Mouse (Mus musculus) embryo, embryonic 10 days (tissue): ENCODE data around the gene Cables2.
A peak's percentile ranks its signal among the peaks of the same experiment; 100 is the strongest.

ENCODE experiments used
- DNase-seq: peaks from one replicate; pipeline ENCODE4 v3.0.0-alpha.2; 2015; ENCODE audit warnings: low spot score

Gene Cables2

GRCm38 (mm10) chr2:180255701-180256100 is 17.6 kb downstream of the Cables2 start:
- DNase-seq = no peak

- DNase-seq = no peak
These were observed 18.7 kb downstream of the Cables2 start for GRCm38 (mm10) chr2:180254436-180255209.

GRCm38 (mm10) chr2:180251838-180252237 is 21.5 kb downstream of the Cables2 start:
- DNase-seq = no peak

- peak; percentile 93 for DNase-seq
These were observed 22.2 kb downstream of the Cables2 start for GRCm38 (mm10) chr2:180250930-180251611.

GRCm38 (mm10) chr2:180248947-180249660 is 24.2 kb downstream of the Cables2 start:
- peak; percentile 21 for DNase-seq

GRCm38 (mm10) chr2:180247916-180248315 is 25.4 kb downstream of the Cables2 start:
- no peak for DNase-seq

GRCm38 (mm10) chr2:180243108-180243507 is 30.2 kb downstream of the Cables2 start:
- DNase-seq = no peak

- no peak for DNase-seq
These were observed 34.7 kb downstream of the Cables2 start for GRCm38 (mm10) chr2:180238591-180238990.

GRCm38 (mm10) chr2:180237601-180238345 is 35.5 kb downstream of the Cables2 start:
- DNase-seq = no peak

- DNase-seq = no peak
These were observed 36.4 kb downstream of the Cables2 start for GRCm38 (mm10) chr2:180236930-180237329.

- DNase-seq = no peak
These were observed 36.8 kb downstream of the Cables2 start for GRCm38 (mm10) chr2:180236500-180236899.

- no peak for DNase-seq
These were observed 37.5 kb downstream of the Cables2 start for GRCm38 (mm10) chr2:180235788-180236187.

- DNase-seq = no peak
These were observed 38.3 kb downstream of the Cables2 start for GRCm38 (mm10) chr2:180234980-180235379.

GRCm38 (mm10) chr2:180234353-180234752 is 38.9 kb downstream of the Cables2 start:
- no peak for DNase-seq

- DNase-seq = no peak
These were observed 40.0 kb downstream of the Cables2 start for GRCm38 (mm10) chr2:180233101-180233904.

- no peak for DNase-seq
These were observed 42.8 kb downstream of the Cables2 start for GRCm38 (mm10) chr2:180230482-180230881.

- no peak for DNase-seq
These were observed 44.2 kb downstream of the Cables2 start for GRCm38 (mm10) chr2:180229129-180229528.

GRCm38 (mm10) chr2:180228592-180228991 is 44.7 kb downstream of the Cables2 start:
- DNase-seq = no peak

- no peak for DNase-seq
These were observed 45.2 kb downstream of the Cables2 start for GRCm38 (mm10) chr2:180228060-180228458.

GRCm38 (mm10) chr2:180227262-180228059 is 45.8 kb downstream of the Cables2 start:
- peak; percentile 90 for DNase-seq
